Mouse (Mus musculus): ENCODE measurements around the gene Ap1g1.

DNA sequence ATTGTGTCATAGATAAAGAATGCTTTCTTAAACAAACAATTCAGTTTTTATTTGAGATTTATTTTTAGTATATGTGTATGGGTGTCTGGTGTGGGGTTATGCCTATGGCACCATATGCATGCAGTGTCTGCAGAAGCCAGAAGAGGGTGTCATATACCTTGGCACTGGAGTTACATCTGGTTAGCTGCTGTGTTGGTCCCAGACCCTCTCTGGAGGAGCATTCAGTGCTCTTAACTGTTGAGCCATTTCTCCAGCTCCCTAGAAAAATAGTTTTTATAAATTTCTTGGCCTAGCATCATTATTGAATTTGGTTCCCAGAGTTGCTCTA is 29.7 kb downstream of the Ap1g1 start:
- no peak for TF ChIP-seq CTCF (IDR thresholded peaks at IDR 0.05; ENCODE audit: extremely low read depth, insufficient read depth, low read length)
- TF ChIP-seq POLR2A (IDR thresholded peaks at IDR 0.05; ENCODE audit: extremely low read depth, insufficient read depth, low read length), result no peak
